Mouse (Mus musculus) cerebellum, adult 9-11 months (tissue): ENCODE data around the gene Zbtb12.
"Not testable (repeated sequence)": the region's sequence is repeated elsewhere in the genome, so short reads cannot be mapped to it uniquely, and the experiment has no call there.

ENCODE experiments used
- DNase-seq: peaks from one replicate; pipeline ENCODE4 v3.0.0; 2022

The Zbtb12 gene

DNA sequence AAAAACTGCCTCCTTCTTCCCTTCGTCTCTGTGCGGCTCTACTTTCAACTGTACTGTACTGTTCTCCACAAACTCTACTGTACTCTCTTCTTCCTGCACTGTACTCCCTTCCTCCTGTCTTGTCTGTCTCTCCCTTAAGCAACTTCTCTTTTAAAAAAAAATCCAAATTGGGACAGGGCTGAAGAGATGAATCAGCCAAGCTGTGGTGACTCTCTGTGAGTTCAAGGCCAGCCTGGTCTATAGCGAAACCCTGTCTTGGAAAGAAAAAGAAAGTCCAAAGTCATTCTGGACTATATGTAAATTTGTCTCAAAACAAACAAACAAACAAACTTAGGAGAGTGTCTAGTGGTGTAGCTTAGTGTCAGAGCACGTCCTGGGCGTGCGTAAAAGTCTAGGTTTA, 5.0 kb upstream of the Zbtb12 start:
- DNase-seq: no peak

DNA sequence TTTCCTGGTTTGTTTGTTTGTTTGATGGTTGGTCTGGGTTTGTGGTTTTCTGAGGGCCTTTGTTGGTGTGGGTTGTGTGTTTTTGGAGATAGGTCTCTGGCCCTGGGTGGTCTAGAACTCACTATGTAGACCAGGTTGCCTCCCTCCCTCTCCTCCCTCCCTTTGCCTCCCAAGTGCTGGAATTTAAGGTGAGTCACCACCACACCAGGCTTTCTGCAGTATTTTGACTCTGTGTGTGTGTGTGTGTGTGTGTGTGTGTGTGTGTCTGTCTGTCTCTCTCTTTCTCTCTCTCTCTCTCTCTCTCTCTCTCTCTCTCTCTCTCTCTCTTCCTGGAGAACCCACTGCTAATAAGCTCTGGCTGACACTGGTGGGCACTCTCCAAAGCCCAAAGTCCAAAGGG, 1.9 kb downstream of the Zbtb12 start:
- no peak for DNase-seq

DNA sequence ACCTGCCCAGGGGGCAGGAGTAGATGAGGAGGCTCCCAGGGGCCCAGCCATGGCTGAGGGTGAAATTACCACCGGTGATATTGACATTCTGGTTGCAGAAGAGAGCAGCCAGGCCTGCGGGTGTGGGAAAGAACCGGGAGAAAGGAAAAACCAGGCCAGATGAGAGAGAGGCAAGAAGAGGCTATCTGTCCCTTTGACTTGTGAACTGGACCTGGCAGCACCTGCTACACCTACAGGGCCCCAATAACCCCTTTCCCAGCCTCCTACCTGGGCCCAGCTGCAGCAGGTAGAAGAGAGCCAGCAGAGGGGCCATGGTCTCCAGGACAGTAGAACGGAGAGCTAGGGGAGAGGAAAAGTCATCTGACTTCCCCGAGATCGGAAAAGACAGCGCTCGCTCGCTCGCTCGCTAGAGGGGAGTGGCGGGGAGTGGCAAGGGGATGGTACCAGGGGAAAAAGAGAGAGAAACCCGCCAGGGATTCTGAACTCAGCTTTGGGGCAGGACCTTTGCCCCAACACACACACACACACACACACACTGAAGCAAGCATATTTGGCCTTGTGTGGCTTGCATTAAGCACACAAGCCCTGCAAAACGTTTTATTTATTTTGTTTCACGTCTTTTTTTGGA, 2.5 kb downstream of the Zbtb12 start, which contains the start of gene Gm20547:
Gm20547 (minus strand) TSS at position 360 of the 628 bp plus-strand sequence.
- no peak for DNase-seq

DNA sequence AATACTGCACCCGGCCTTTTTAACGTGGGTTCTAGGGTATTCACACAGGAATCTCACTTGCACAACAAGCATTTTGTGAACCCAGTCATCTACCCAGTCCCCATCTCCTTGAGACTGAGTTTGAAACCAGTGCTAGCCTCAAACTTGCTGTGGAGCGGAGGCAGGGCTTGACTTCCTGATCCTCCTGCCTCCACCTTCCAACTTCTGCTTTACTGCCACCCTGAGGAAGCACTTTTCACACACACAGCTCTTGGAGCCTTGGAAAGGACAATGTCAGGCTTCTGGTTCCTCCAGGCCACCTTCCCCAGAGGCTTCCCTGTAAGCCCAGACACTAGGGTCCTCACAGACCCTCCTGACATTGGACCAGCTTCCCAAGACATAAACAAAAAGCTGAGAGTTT, 4.0 kb downstream of the Zbtb12 start:
- DNase-seq: no peak

DNA sequence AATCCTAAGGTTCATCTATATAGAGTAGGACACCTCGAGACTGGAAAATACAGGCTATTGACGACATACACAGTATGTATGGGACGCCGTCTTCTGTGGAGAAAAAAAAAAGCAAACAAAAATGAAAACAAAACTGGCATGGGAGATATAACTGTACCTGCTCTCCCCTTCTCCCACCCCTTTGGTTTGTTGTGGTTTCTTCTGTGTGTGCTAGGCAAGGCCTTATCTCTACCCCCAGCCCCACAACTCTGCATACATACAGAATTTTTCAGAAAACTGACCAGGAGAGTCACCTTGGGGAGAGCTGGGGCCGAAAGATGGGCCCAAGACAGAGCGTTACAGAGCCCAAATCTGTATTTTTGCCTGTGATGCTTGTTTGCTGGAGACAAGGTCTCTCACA, 5.4 kb downstream of the Zbtb12 start:
- no peak for DNase-seq

DNA sequence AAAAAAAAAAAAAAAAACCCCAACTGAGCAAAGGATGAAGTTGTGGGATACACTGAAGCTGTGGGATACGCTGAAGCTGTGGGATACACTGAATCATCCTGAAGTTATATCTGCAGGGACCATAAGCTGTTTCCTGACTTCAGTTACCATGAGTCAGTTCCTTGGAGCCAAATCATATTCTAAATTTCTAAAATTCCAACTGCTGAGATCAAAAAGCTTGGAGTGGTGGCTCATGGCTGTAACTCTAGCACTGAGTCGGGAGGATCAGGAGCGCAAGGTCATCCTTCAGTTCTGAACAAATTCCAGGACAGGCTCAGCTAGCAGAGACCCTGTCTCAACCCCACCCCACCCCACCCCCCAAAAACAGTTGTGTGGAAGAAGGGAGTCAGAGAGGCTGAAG, 6.3 kb downstream of the Zbtb12 start:
- DNase-seq: no peak

DNA sequence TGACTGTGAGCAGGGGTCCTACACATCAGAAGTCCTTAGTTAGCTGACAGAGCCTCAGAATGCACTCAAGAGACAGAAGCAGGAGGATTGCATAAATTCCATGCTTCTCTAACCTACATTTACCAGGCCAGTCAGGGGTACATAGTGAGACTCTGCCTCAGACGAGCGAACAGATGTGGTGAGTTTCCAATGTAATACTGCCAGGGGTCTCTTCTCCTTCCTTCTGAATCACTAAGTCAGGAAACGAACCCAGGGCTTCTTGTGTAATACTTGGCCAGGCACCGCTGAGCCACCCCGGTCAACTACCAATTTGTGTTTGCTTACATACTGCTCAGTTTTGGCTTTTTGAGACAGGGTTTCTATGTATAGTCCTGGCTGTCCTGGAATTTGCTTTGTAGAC, 8.7 kb downstream of the Zbtb12 start:
- no peak for DNase-seq

DNA sequence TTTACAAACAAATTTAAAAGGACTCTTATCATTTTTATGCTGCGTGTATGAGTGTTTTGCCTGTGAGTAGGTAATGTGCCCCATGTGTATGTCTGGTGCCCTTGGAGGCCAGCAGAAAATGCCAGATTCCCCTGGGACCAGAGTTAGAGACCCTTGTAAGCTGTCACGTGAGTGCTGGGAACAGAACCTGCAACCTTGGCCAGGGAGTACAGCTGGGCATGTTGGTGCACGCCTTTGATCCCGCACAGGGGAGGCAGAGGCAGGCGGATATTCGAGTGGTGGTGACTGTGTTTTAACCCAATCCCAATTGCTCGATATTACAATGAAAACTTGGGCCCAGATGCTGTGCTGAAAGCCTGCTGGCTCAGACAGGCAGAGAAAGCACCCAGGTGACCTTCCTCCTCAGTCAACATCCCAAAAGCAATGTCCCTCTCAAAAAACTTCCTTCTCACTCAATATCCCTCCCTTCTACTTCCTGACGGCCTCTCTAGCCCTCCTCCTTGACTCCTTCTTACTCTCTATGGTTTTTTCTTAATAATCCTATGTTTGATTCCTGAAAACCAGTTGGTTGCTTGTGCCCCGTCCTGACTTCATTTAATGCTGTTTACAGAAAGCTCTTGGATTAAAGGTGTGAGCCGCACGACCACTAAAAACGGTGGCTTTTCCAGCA, 10.9 kb downstream of the Zbtb12 start:
- no peak for DNase-seq

DNA sequence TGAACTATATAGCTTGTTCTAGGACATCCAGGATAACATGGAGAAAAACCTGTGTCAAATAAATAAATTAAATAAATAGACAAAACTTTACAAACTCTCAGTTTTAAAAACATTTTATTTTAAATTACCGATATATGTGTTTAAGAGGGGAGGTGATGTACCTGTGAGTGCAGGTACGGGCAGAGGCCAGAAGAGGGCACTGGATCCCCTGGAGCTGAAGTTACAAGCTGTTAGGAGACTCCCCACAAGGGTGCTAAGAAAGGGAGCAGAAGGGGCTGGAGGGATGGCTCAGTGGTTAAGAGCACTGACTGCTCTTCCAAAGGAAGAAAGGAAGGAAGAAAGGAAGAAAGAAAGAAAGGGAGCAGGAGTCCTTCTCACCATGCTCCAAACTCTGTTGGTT, 12.1 kb downstream of the Zbtb12 start:
- no peak for DNase-seq

DNA sequence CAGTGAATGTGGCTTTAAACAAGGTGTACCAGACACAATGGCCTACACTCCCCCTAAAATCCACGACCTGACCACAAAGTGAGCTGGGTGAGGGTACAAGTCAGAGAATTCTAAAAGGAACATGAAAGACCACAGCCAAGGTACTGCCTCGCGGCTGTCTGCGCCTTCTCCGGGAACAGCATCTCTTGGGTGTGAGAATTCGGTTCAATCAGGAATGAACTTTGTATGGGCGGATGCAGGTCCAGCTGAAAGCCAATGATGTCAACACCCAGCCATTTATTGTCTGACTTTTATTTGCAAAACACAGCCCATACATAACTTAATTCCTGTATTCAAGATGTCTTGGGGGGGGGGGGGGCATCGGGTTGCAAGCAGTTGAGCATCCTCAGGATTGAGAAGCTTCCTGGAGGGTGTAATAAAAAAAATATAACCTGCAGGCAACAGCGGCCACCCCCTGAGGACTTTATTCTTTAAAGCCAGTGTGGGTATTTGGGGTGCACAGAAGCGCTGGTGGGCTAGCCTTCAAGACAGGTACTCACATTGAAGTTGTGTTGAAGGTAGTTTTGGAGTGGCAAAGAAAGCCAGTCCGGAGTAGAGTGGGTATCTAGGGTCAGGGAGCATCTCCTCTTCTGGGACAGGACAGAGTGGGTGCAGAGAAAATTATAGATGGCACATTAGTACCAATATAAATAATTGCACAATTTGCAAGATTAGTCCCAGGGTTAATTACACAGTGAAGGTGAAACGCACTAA, 14.0 kb downstream of the Zbtb12 start:
- peak; percentile 61 for DNase-seq

DNA sequence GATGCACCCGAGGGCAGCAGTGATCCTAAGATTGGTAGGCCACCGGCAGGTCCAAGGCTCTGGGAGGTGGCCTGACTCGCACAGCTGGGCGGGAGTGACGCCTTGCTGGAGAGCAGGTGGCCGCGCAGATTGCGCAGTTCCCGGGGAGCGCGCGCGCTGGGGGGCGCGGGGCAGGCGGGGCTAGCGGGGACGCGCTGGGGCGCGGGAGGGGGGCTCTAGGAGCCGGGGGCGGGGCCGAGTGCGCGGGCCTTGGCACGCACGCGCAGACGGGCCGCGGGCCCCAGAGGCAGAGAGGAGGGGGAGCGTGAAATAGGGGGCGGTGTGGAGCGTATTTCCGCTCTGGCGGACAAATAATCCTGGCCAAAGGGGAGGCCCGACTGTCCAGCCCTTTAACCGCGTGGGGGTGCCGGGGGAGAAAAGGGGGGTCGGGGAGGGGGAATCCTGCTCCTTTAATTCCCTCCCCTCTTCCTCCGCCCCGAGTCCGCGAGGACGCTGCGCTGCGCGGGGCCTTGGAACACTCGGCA, 14.9 kb downstream of the Zbtb12 start:
- peak; percentile 94 for DNase-seq

DNA sequence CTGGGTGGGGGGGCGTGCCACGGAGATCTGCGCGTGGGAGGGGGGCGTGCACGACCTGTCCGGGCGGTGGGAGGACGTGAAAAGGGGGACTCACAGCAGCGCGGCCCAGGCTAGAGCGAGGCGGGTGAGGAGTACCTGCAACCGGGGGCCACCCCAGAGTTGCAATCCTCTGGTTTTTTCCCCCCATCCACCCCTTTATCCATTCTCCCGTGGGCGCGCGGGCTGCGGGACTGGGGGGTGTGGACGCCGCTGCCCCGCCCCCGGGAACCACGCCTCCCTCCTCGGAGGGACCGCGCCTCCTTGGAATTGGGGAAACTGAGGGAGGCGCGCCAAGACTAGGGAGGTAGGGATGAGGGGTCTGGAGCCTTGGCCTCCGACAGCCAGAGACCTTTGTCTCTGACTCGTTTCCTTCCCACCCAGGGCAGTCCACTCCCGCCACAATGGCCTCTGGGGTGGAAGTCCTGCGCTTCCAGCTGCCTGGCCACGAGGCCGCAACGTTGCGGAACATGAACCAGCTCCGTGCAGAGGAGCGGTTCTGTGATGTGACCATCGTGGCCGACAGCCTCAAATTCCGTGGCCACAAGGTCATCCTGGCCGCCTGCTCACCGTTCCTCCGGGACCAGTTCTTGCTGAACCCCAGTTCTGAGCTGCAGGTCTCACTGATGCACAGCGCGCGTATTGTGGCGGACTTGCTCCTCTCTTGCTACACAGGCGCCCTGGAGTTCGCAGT, 15.7 kb downstream of the Zbtb12 start:
- DNase-seq: peak; percentile 82

DNA sequence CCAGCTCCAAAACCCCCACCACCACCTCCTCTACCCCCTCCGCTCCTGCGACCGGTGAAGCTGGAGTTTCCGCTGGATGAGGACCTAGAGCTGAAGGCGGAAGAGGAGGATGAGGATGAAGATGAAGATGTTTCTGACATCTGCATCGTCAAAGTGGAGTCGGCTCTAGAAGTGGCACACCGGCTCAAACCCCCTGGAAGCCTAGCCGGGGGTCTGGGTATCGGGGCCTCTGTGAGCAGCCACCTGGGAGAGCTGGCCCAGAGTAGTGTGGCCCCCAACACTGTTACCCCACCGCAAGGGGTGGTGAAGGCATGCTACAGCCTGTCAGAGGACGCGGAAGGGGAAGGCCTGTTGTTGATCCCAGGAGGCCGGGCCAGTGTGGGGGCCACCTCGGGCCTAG, 16.4 kb downstream of the Zbtb12 start:
- peak; percentile 67 for DNase-seq

DNA sequence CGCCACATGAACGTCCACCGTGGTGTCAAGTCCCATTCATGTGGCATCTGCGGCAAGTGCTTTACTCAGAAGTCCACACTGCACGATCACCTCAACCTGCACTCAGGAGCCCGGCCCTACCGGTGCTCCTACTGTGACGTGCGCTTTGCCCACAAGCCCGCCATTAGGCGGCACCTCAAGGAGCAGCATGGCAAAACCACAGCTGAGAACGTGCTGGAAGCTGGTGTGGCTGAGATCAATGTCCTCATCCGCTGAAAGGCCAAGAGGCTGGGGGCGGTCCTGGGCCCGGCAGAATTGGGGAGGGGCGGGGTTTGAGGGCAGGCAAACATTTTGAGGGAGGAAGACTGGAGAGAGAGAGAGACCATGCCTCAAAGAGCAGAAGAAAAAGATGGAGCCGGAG, 17.1 kb downstream of the Zbtb12 start:
- peak; percentile 63 for DNase-seq

DNA sequence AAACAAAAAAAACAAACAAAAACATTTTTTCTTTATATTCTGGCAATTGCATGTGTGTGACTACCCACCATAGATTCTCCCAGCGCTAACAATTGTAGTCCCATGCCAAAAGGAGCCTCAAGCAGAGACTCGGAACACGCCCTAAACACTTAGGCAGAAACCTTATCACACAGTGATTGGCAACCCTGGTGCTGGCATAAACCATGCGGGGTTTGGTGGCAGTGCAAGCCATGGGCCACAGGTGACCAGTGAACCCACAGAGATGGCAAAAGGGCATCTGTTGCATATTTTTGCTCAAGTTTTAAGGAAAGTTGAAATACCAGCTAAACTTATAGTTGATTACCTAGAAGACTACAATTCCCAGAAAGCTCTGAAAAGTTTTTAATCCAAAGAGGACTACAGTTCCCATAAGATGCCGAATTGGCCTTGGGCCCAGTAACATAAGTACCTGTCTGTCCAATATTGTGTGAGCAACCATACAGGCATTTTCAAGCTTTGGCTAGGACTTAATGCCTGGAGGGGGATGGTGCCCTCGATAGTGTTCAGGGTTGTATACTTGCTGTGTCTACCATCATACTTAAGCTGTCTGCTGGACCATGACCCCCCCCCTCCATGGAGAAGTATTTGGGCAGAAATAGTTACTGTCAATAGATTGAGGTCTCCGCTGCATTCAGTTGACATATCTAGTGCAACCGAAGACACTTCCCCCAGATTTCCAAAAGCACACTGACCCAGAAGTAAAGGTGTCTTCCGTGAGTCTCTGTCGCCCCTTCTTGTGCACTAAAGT, 18.3 kb downstream of the Zbtb12 start:
- peak; percentile 73 for DNase-seq

DNA sequence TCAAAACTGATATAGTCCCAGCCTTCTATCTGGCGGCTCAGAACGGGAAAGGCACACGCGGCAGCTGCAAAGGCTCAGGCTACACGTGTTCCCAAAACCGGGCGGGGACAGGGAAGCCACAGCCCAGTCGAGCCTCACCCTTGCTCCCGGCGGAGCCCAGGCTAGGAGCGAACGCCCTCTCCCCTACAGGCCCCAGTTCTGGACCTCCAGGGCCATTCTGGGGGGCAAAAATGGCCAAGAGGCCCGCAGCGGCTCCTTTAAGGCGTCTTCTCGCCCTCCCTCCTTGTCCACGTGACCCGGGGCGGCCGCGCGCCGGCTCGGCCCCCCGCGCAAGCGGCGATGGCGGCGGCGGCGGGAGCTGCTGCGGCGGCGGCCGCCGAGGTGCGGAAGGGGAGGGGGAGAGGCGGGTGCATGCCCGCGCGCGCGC, 18.9 kb downstream of the Zbtb12 start, which contains the start of the genes C2 and Ehmt2:
C2 (minus strand) TSS at position 106 of the 427 bp plus-strand sequence.
Ehmt2 (plus strand) TSS at position 310 of the 427 bp plus-strand sequence.
- DNase-seq: peak; percentile 87

DNA sequence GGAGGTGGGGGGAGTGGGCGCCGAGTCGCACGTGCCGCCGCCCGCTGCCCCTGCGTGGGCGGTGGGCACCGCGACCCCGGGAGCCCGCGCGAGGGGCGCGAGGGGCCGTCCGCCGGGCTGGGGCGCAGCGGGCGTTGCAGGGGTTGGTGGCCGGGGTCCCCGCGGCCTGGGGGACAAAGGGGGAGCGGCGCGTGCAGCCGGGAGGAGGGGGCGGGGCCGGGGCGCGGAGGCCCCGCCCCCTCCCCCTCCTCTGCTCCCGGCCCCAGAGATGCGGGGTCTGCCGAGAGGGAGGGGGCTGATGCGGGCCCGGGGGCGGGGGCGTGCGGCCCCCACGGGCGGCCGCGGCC, 19.4 kb downstream of the Zbtb12 start:
- DNase-seq: no peak

DNA sequence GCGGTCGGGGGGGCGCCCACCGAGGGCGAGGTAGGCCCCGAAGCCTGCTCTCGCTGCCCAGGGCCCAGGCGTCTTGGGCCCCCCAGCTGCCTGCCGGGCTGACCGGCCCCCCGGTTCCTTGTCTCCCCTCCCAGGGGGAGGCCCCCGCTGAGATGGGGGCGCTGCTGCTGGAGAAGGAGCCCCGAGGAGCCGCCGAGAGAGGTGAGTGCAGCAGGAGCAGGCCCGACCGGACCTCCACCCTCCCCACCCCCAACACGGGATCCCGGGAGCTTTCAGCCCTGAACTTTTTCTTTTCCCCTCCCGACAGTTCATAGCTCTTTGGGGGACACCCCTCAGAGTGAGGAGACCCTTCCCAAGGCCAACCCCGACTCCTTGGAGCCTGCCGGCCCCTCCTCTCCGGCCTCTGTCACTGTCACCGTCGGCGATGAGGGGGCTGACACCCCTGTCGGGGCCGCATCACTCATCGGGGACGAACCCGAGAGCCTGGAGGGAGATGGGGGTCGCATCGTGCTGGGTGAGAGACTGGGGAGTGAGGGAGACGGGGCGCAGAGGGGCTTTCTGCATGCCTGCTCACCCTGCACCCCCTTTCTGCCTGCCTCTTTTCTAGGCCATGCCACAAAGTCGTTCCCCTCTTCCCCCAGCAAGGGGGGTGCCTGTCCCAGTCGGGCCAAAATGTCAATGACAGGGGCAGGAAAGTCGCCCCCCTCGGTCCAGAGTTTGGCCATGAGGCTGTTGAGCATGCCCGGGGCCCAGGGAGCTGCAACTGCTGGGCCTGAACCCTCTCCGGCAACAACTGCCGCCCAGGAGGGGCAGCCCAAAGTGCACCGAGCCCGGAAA, 20.0 kb downstream of the Zbtb12 start:
- DNase-seq: peak; percentile 78

DNA sequence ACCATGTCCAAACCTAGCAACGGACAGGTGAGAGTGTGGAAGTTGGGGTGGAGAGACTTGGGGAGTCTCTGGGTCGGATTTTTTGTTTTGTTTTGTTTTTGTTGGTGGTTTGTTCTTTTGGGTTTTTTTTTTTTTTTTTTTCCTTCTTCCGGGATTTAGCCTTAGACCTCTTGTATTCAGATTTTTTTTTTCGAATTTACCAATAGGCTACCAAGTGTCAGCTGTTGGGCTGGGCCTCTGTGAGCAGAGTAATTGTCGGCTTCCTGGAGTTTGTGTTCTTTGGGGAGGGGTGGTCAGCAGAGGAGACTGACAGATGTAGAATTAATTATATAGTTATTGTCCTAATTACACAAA, 20.6 kb downstream of the Zbtb12 start:
- no peak for DNase-seq

DNA sequence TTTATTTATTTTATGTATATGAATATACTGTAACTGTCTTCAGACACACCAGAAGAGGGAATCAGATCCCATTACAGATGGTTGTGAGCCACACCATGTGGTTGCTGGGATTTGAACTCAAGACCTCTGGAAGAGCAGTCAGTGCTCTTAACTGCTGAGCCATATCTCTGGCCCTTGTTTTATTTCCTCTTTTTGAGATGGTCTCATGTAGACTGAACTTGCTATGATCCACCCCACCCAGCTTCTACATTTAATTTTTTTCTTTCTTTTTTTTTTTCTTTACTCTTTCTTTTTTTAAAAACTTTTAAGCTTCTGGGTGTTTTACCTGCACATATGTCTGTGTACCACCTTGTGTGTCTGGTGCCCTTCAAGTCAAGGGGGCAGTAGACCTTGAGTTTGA, 21.5 kb downstream of the Zbtb12 start:
- DNase-seq: not testable (repeated sequence)

DNA sequence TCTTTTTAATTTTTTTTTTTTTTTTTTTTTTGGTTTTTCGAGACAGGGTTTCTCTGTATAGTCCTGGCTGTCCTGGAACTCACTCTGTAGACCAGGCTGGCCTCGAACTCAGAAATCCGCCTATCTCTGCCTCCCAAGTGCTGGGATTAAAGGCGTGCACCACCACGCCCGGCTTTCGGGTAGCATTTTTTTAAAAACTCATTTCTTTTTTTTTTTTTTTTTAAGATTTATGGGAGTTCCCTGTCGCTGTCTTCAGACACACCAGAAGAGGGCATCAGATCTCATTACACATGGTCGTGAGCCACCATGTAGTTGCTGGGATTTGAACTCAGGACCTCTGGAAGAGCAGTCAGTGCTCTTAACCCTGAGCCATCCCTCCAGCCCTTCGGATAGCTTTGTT, 22.7 kb downstream of the Zbtb12 start:
- DNase-seq: not testable (repeated sequence)
